Mouse (Mus musculus): ENCODE measurements around the gene Phactr2. TPM values are rescaled to one million over a fixed set of nuclear protein-coding genes. Genes with fewer than 3 reads are reported as not detected.

Phactr2 gene
- total and polyA plus RNA-seq, 3 experiments: 0.08 to 0.49 (median 0.31) TPM

DNA sequence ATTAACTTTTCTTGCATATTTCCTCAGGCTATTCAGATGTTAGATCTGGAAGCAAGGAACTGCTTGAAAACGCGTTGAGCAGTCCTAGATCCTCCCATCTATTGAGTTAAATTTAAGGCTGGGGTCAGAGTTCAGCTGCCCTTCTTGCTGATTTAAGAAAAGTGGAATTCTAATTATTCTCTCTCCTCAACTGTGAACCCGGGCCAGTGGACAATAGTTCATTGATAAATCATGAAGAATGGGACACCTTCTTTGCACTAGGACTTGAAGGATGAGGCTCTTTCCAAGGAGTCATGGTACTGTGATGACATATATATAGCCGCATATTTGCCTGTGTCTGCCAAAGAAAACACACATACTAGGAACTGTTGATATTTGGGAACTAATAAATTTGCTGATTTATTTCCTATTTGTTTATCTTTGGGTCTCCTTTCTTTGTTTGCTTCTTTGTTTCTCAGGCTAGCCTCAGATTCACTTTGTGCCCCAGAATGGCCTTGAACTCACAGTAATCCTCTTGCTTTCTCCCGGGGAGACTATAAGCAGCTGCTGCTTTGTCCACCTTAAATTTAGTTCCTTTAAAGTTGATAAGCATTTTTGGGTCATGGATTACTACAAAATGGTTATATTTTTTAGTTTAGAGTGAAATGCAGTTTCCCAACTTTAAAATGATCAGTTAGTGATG, 127.5 kb downstream of the Phactr2 start:
- Histone ChIP-seq H3K79me2 (replicated peaks; ENCODE audit: control insufficient read depth, extremely low read depth, insufficient read depth, poor library complexity, severe bottlenecking) (no peaks in the 10 kb centered on the region), H3K4me3 (replicated peaks in 1 of 3; ENCODE audit: low read depth in 2 of 3, low read length in 2 of 3, poor library complexity in 1 of 3) (no peak overlapping the region), H3K27me3 (replicated peaks) (no peaks in the 10 kb centered on the region), H3K9me3 (replicated peaks; ENCODE audit: low read length) (no peaks in the 10 kb centered on the region), H3K27ac (ENCODE audit: insufficient read depth, low read depth) (no peak overlapping the region), H3K4me1 (ENCODE audit: control insufficient read depth in 1 of 2, insufficient read depth in 2 of 2) (no peaks in the 10 kb centered on the region), H3K4me2 (ENCODE audit: insufficient read depth, low read depth, poor library complexity, severe bottlenecking) (no peak overlapping the region), H3K36me3 (replicated peaks in 1 of 2; ENCODE audit: control insufficient read depth in 1 of 2, insufficient read depth in 1 of 2, low read length in 1 of 2) (no peaks in the 10 kb centered on the region), H3K9ac (ENCODE audit: insufficient read depth, low read depth) (no peak overlapping the region)
- TF ChIP-seq SIN3A (IDR thresholded peaks at IDR 0.05; ENCODE audit: low read length) (no peak), RCOR1 (conservative IDR thresholded peaks at IDR 0.05; ENCODE audit: low read depth, low read length) (no peak), NRF1 (IDR thresholded peaks at IDR 0.05; ENCODE audit: low read depth, low read length) (no peak), E2F4 (IDR thresholded peaks at IDR 0.05; ENCODE audit: insufficient replicate concordance, low read depth, low read length) (no peak), ZMIZ1 (IDR thresholded peaks at IDR 0.05; ENCODE audit: low read depth, low read length) (no peak), MAFK (IDR thresholded peaks at IDR 0.05; ENCODE audit: insufficient replicate concordance, low read length) (no peak), JUN (IDR thresholded peaks at IDR 0.05; ENCODE audit: insufficient read depth, low read depth, low read length) (no peak), JUND (conservative IDR thresholded peaks at IDR 0.05; ENCODE audit: low read depth, low read length) (no peak), GABPA (IDR thresholded peaks at IDR 0.05; ENCODE audit: insufficient replicate concordance, low read depth, low read length) (no peak)
- in situ Hi-C loops (cut with MboI; ENCODE audit: low pct_ligation_motif_present, low pct_unique_long_range_greater_than_20kb, low sequenced_read_pairs): no loop called here
- no peak for DNase-seq (ENCODE audit: extremely low read depth)
- dilution Hi-C loops (cut with MboI; ENCODE audit: extremely low pct_ligation_motif_present, extremely low pct_unique_long_range_greater_than_20kb, low sequenced_read_pairs): no loop called here

DNA sequence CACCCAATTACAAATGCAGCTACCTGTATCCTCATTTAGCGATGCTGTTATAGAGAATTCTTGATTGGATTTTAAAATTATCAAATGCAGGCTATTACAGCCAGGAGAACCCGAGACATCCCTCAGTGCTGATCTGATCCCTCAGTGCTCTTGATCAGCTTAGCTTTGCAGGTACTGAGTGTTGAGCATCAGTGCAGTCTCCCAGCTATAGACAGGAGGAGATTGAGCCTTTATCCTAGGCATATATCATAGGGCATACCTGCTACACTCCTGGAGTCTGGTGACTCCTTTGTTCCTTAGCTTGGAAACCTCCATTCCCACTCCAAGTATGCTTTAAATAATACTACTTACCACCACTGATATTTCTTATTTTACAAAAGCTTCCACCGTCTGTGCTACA, 133.6 kb downstream of the Phactr2 start:
- in situ Hi-C loops (cut with MboI; ENCODE audit: low pct_ligation_motif_present, low pct_unique_long_range_greater_than_20kb, low sequenced_read_pairs): no loop called here

More for the DNA sequence above, 133.6 kb downstream of the Phactr2 start:
- H3K79me2 ChIP-seq (replicated peaks; ENCODE audit: control insufficient read depth, extremely low read depth, insufficient read depth, poor library complexity, severe bottlenecking): no peaks in the 10 kb centered on the region
- no peaks in the 10 kb centered on the region for H3K4me1 ChIP-seq (ENCODE audit: control insufficient read depth in 1 of 2, insufficient read depth in 2 of 2)
- H3K36me3 ChIP-seq (replicated peaks in 1 of 2; ENCODE audit: control insufficient read depth in 1 of 2, insufficient read depth in 1 of 2, low read length in 1 of 2): no peaks in the 10 kb centered on the region
- no peak for DNase-seq (ENCODE audit: extremely low read depth)
- H3K4me2 ChIP-seq (ENCODE audit: insufficient read depth, low read depth, poor library complexity, severe bottlenecking): no peak overlapping the region
- H3K27ac ChIP-seq (ENCODE audit: insufficient read depth, low read depth): no peak overlapping the region
- H3K9me3 ChIP-seq (replicated peaks; ENCODE audit: low read length): no peaks in the 10 kb centered on the region
- H3K27me3 ChIP-seq (replicated peaks): no peaks in the 10 kb centered on the region
- dilution Hi-C loops (cut with MboI; ENCODE audit: extremely low pct_ligation_motif_present, extremely low pct_unique_long_range_greater_than_20kb, low sequenced_read_pairs): no loop called here
- TF ChIP-seq TBP (conservative IDR thresholded peaks at IDR 0.05; ENCODE audit: low read depth, low read length) (no peak), ZMIZ1 (IDR thresholded peaks at IDR 0.05; ENCODE audit: low read depth, low read length) (no peak), NELFE (IDR thresholded peaks at IDR 0.05; ENCODE audit: low read depth, low read length) (no peak), MEF2A (IDR thresholded peaks at IDR 0.05; ENCODE audit: borderline replicate concordance, low read depth, low read length) (no peak), HCFC1 (IDR thresholded peaks at IDR 0.05; ENCODE audit: low read depth, low read length) (no peak), SMC3 (IDR thresholded peaks at IDR 0.05; ENCODE audit: low read depth, low read length) (no peak), BHLHE40 (IDR thresholded peaks at IDR 0.05; ENCODE audit: low read depth, low read length) (no peak), POLR2A (IDR thresholded peaks at IDR 0.05; ENCODE audit: low read depth, low read length) (no peak), MAFK (IDR thresholded peaks at IDR 0.05; ENCODE audit: insufficient replicate concordance, low read length) (no peak), MXI1 (IDR thresholded peaks at IDR 0.05; ENCODE audit: low read depth, low read length) (no peak), MAZ (IDR thresholded peaks at IDR 0.05; ENCODE audit: low read depth, low read length) (no peak)
- no peak overlapping the region for H3K9ac ChIP-seq (ENCODE audit: insufficient read depth, low read depth)
- no peak overlapping the region for H3K4me3 ChIP-seq (replicated peaks in 1 of 3; ENCODE audit: low read depth in 2 of 3, low read length in 2 of 3, poor library complexity in 1 of 3)
